Mouse (Mus musculus) thymus, postnatal 10 days (tissue): ENCODE measurements at regions not wholly inside any gene's neighbourhood (a gene's known extent, or its start where the extent isn't known, plus 50 kb on each side); places are given as distances from the start of the nearest gene placed in this dataset.
"Not testable (repeated sequence)": the region's sequence is repeated elsewhere in the genome, so short reads cannot be mapped to it uniquely, and the experiment has no call there.

ENCODE experiments used
- DNase-seq, 2 experiments: peaks; one replicate each; pipeline ENCODE4 v3.0.0; 2021; ENCODE audit warnings: low spot score in 2 of 2

DNA sequence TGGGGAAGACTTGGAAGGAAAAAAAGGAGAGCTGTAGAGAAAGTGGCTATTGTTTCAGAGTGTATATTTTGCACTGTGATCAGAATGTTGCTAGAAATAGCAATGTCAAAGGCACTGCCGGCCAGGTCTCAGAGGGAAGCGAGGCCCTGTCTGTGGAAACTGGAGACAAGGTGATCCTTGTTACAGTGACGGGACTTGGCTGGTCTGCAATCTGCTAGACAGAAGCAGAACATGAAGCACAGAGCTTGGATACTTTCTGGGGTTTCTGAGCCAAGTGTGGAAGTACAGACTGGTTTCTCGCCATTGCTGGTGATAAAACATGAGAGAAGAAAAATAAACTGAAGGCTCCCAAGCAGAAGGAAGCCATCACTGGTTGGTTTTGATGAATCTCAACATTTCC, 198.3 kb upstream of the Slc7a14 start:
- DNase-seq, result no peak

DNA sequence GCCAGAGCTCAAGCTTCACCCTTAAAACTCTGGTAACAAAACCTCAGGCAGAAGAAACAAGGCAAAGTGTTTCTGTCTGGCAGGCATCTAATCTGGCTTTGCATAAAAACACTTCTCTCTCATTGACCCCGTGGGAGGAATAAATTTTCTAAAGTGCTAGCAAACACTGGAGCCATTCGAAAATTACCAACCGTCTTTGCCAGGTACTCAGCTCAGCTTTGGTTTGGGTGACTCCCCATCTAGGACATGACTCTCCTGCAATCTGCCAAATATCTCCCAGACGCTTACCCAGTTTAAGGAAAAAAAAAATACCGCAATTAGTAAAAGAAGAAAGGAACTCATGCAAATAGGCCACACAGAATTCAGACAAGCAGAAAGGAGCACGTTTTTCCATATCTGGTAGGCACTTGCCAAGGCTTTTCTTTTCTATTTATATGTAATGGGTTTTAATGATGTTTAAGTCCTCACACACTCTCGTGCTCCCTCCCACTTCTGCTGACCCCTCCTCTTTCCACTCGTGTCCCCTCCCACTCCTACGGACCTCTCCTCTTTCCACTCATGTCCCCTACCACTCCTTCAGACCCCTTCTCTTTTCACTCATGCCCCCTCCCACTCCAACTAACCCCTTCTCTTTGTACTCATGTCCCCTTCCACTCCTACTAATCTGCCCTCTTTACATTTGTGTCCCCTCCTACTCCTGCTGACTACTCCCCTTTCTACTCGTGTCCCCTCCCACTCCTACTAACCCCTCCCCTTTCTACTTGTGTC, 189.2 kb upstream of the Slc7a14 start:
- DNase-seq, result no peak

DNA sequence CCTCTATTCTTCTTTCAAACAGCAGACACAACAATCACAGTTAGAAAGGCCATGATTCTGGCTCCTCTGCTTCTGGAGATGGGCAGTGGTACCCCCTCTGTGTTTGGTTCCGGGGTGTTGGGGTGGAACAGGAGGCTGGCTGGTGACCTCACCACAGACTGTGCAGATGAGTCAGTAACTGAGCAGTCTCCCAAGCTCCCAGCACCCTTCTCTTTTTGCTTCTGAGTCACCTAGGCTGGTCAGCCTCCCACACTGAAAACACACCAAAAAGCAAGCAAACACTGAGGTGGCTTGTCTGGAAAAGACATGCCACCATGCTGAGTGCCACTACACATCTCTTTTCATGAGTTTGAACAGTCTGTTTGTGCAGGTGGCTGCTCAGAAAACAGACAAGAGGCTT, 185.1 kb upstream of the Slc7a14 start:
- no peak for DNase-seq

DNA sequence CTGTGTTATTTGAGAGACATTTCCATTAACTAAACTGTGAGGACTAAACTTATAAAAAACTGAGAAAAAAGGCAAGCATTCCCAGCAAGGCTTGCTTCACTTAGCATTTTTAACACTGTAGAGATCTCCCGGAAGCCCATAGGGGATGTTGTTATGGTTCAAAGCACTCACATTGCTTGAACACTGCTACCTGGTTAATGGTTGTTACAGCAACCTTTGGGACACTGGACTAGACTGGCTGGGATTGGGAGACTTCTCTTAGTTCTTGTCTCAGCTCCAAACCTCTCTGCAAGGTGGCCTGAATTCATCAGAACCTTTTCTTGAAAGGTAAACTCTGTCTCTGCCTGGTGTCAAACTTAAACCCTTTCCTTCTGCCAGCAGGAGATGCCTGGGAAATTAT, 184.5 kb upstream of the Slc7a14 start:
- DNase-seq, result no peak

DNA sequence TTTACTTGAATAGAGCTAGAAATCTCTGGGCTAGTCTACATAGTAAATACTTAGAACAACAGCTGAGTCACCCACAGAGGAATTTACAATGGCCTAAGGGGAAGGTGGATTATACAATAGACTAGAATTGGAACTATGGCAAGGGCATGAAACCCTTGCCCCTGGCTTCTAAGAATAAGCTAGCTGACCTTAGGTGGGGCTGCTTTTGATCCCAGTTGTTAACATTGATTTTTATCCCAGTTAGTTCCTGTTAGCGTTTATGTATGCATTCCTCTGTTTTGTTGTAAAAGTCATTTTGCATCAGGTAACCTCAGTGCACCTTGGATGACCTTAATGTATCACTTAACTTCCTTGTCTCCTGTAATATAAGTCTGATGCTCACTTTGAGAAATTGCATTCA, 181.6 kb upstream of the Slc7a14 start:
- not testable (repeated sequence) for DNase-seq

DNA sequence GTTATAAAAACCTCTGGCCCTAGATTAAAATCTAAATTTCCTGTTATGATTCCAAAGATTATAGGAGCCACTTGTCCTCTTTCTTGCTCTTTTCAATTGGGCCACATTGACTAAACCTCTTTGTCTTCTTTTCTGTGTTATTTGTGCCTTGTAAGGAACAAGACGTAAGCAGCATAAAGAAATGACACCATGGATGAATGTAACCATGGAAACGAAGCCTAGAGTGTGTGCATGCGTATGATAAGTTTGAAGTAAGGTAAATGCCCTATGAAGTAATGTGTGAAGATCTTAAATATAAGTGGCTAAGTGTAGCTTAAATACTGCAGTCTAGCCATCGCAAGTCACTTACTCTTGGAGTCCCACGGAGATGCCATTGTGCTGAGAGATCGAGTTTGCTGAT, 177.4 kb upstream of the Slc7a14 start:
- DNase-seq, result no peak

DNA sequence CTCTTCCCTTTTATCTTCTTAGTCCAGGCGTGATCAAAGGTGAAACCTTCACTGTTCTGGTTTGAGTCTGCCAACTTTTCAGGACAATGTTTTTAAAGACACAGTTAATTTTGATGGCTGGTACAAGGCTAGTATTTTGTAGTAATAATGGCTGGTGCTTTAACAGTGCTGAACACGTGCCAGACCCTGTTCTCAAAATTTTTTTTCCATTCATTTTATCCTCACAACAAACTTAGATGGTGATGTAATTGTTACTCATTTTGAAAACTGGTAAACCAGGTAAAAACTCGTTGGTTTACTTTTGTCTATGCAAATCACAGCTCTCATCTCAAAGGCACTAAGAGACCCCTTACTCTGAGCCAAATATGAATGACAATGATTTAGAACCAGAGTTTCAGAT, 171.8 kb upstream of the Slc7a14 start:
- no peak for DNase-seq

DNA sequence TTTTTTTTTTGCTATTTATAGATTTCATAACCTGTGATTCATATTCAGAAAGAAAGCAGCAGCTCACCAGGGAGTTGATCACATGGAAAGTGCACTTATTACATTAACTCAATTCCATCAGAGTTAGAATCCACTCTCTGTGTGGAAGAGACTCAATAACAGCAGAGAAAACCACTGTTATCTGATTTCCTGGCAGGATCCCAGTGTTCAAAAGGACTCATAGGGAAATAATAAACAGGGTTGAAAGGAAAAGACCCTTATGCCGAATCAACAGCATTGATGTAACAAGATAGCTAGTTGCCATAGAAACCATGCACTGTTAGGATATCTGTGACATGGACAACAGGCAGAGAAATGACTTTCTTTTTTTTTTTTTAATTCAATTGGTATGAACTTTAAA, 157.7 kb upstream of the Slc7a14 start:
- no peak for DNase-seq

DNA sequence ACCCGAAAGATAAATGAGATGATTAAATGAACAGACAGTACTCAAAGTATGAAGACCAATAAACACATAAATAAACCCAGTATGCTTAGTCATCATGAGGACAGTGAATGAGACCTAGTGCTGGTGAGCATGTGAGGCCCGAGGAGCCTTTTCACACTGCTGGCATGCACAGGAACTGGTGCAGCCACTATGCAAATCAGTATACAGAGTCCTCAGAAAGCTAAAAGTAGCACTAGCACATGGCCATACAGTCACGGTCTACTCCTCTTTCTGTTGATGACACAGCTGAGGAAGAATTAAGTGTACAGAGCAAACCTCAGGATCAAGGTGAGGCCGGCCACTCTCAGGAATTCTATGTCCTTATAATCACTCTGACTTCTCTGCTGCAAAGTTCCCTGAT, 154.1 kb upstream of the Slc7a14 start:
- no peak for DNase-seq

DNA sequence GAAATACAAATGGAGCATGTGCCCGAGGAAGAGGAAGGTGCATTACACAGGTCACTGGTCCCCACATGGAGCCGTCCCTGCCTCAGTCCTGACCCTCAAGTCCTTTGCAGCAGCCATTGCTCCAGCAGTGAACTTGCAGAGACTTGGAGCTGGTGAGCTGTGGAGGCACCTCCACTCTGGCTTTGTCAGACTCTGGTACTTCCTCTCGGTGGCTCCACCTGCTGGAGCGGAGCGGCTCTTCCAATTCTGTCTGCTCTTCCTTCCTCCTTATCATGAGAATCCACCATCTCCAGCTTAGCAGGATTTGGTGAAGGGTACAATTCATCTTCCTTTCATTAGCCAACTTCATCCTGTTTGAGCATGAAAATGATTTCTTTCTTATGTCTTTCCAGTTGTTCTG, 149.3 kb upstream of the Slc7a14 start:
- peak in 1 of 2 experiments; percentile 3 for DNase-seq

DNA sequence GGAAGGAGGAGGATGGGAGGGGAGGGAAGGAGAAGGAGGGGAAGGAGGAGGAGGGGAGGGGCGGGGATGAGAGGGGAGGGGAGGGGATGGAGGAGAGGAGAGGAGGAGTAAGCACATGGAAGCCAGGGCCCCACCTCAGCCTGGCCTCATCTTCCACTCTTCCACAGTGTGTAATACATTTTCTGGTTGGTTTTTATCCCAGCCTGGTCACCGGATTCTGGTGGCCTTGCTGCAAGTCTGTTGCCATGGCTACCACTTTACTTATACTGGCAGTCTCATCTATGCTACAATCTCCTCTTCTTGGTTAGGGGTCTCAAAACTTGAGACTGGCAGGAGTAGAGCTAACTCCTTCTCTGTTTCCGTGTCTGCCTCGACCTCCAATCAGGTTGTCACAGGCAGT, 147.8 kb upstream of the Slc7a14 start:
- no peak for DNase-seq

DNA sequence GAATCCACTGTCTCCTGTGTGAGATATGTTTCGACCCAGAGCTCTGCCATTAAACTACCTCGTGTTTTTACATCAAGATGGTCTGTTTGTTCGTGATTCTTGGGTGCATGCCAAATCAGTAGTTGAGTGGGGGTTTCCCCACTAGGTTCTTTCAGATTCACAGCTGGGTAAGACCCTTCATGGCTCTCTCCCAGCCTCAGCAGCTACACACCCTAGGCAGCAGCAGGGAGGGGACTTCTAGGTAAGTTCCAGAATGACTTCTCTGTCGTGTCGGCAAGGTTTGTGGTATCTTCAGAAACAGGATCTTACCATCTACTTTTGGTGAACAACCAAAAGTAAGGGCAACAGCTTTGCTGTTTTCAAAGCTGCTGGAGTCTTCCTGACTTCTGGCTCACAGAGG, 144.9 kb upstream of the Slc7a14 start:
- no peak for DNase-seq

DNA sequence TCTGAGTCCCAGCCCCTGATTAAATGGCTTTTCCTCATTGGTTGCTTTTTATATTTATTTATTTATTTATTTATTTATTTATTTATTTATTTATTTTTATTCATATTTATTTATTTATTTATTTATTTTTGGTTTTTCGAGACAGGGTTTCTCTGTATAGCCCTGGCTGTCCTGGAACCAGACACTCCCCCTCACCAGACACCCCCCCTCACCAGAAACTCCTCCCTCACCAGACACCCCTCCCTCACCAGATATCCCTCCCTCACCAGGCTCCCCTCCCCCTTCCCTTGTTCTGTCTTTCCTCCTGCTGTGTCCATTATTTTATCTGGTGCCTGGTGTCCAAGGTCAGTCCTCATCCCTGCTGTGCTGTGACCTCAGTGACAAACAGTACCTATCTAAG, 134.7 kb upstream of the Slc7a14 start:
- no peak for DNase-seq

DNA sequence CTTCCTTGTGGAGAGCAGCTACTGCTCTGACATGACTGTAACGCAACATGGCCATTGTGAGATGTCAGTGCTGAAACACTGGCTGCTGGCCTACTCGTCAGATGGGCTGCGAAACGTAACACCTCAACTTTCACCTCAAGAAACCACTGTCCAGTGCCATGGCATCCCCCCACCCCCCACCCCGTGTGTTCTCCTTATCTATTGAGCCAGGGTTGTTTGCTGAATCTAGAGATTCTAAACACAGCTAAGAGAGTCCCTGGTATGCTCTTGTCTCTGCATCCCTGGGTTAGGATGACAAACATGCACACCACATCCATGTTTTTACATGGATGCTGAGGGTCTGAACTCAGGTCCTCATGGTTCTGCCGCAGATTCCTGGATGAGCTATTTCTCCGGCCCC, 134.1 kb upstream of the Slc7a14 start:
- no peak for DNase-seq

DNA sequence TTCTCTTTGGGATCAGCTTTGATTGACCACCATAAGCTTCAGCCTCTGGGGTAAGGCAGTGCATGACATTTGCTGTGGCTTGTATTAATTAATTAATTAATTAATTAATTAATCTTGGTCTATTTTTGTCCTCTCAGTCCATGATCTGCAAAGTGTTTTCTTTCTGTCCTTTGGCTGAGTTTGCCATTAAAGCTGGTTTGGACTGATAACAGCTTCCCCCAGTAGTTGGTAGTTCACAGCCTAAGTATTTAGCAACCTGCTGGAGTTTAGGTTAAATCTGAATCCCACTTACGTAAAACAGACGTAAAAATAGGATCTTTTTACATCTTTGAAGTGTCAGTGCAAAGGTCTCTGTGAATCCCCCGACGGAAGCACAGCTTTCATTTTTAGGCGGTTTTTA, 133.7 kb upstream of the Slc7a14 start:
- DNase-seq, result no peak

DNA sequence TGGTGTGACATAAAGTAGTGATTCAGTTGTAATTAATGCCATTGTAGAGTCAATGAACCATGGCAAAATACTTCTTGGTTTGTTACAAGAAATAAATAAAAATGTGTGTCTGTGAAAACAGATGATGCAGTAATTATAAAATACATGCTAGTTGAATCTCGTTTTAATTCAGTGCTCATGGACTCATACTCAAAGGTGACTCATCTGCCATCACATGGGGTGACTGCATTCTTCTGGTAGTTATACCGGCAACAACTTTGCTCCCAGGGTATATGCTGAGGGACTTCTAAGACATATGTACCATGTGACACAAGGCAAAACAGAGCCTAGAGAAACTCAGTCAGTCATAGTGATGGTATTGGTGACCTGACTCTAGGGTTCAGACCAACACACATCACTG, 130.1 kb upstream of the Slc7a14 start:
- no peak for DNase-seq

DNA sequence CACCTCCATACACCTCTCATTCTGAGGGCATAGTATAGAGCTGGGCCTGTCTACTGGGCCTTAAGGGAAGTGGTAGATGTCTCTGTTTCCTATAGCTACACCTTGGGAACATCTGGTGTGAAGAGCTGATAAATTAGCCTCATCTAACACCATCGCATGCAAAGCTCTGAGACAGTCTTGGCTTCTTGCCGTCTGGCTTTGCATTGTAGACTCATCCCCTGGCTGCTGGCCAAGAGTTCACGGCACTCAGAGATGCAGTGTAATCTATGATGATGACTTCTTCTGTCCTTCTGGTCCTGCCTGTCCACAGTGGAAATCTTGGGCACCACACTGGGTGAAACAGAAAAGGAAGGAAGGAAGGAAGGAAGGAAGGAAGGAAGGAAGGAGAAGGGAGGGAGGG, 127.8 kb upstream of the Slc7a14 start:
- DNase-seq, result no peak

DNA sequence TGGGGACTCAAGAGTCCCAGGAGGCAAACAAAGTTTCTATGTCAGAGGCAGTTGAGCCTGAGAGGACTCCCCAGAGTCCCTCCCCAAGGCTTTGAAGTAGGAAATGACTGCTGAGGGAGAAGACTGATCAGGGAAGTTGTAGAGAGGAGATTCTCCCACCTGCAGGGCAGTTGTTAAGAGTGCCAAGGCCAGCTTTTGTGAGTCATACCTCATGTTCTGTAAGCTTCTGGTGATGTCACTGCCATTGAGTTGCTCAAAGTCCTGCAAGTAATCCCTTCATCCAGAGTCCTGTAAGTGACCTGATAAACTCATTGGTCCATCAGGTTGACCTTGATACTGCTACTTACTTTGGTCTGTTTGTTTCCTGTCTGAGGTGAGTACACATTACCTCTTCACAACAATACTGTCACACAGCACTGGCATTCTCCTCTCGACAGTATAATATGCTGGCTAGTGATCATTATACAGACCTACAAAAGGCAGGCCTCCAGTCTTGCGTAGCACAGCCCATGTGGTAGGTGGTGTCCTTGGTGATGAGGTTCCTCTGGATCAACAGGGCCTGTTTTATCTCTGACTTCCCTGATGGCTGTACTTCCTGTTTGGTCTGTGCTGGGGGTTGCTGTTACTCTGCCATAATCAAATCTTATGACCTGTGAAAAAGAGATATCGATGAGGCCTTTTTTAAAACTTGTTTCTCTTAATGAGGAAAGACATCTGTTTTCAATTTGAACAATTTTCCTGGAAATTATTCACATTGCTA, 125.2 kb upstream of the Slc7a14 start:
- DNase-seq, result no peak

DNA sequence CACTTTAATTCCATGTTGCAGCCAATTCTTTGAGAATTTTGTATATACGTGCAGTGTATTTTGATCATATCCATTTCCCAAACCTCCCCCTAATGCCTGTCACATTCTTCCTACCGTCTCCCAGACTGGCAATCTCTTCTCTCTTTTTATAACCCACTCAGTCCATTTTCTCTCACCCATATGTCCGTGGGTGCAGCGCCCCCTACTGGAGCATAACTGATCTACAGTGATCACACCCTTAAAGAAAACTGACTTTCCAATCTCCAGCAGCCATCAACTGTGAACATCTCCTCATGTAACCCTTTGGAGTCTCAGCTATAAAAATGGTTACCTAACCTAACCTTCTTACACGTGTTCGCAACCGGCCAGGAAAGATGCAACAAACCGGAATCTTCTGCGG, 123.0 kb upstream of the Slc7a14 start:
- no peak for DNase-seq

DNA sequence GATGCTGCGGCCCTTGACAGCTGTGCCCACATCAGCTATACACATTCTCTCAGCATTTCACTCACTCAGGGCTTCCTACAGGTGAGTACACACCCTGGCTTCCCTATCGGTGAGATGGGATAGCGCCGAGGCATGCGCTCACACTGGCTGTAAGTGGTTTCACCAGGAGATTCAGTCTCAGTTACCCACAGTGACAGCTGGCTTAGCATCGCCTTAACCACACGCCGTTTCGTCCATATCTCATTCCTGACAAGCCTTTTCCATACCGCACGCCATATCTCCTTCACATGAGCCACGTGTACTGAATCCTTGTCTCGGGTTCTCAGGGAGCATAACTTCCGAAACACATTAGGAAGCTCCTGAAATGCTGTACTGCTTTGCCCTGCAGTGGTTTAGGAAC, 113.3 kb upstream of the Slc7a14 start:
- DNase-seq, result no peak

DNA sequence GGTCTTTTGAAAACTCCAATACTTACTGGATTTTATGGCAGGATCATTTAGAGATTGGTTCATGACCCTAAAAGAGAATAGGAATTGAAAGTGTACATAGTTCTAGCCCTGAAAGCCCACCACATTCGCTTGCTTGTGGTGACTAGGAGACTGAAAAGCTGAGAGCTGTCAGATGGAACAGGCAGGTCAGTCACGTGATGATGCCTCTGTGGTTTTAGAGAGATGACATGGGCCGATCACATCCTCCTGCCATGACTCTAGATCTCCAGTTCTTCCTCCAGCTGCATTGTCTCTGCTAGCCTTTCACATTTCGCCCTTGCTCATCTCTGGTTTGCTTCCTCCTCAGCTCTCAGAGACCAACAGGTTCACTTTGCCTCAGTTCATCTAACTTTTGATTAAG, 98.6 kb upstream of the Slc7a14 start:
- no peak for DNase-seq

DNA sequence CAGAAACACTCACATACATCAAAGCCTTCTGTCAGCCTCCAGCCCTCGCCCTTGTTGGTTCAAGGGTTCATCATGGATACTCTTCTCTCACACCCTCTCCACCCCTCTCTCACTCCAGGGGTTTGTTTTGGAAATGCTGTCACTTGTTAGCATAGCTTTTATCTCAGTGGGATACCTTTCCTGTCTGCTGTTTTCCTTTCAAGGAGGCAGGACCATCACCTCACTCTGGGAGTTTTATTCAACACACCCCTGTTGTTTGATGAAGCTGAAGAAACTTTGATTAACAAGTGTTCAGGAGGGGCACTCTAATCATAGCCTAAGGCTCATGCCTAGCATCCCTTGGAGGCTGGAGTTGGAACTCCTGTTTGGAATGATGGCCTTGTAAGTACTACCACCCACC, 95.7 kb upstream of the Slc7a14 start:
- DNase-seq, result no peak

DNA sequence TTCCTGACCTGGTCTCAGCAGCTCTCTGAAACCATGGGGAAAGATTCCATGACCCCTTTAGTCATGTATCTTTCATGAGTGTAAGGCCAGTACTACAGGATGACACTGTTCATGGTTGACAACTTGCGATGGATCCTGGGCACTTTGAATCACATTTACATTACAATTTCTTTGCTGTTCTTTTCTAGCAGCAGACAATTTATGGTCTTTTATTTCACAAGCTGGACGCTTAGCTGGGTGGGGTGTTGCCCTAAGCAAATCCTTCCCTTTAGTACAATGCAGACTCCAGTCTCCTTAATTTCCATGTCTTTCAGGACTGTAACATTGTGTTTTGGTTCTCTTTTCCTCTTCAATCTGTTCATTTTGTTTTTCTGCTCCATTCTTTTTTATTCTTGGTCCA, 89.0 kb upstream of the Slc7a14 start:
- no peak for DNase-seq

DNA sequence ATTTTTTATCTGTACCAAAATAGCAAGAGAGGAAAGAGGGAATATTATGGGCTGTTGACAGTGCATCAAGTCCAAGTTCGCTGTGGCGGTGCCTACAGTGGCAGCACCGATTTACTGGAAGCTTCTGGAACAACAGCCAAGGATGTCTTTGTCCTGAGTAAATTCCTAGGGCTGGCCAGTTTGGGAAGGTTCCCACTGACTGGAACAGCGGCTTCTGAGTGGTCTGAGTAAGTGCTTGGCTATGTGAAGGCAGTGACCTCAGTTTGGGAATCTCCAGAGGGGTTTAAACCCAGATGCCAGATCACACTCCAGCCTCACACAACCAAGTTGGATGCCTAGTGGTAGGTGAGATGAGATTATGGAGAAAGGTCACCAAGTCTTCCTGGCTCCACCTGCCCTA, 84.4 kb upstream of the Slc7a14 start:
- no peak for DNase-seq
